Mouse (Mus musculus): Measurements from ENCODE around the gene Ugt1a8. TPM values are rescaled to one million over a fixed set of nuclear protein-coding genes. Genes with fewer than 3 reads are reported as not detected.

The Ugt1a8 gene
- total and polyA plus RNA-seq, 3 experiments, result not detected

- Histone ChIP-seq H3K27me3 (ENCODE audit: control insufficient read depth in 1 of 2, insufficient read depth in 2 of 2, low read length in 2 of 2) (no peaks in the 10 kb centered on the region), H3K9ac (ENCODE audit: control insufficient read depth, low read depth, low read length, poor library complexity, severe bottlenecking) (no peak overlapping the region), H3K4me3 (ENCODE audit: control insufficient read depth in 1 of 2, insufficient read depth in 1 of 2, low read depth in 2 of 2, low read length in 2 of 2) (no peak overlapping the region), H3K79me2 (ENCODE audit: control insufficient read depth, insufficient read depth, low read length, poor library complexity) (no peaks in the 10 kb centered on the region), H3K9me3 (replicated peaks; ENCODE audit: insufficient read depth, low read length) (no peaks in the 10 kb centered on the region), H3K4me1 (ENCODE audit: control insufficient read depth in 1 of 2, insufficient read depth in 2 of 2, low read length in 2 of 2) (peaks cover 0 to under 1% of the 10 kb centered on the region in 2 experiments; a peak in 1 of 4 replicates), H3K36me3 (ENCODE audit: control insufficient read depth in 1 of 2, insufficient read depth in 2 of 2, low read length in 2 of 2) (peaks cover 2 to 37% of the 10 kb centered on the region in 2 experiments), H3K27ac (ENCODE audit: control insufficient read depth, low read depth, low read length) (no peak overlapping the region)
- no peak for TF ChIP-seq CHD2 (IDR thresholded peaks at IDR 0.05; ENCODE audit: low read length)
- no peak for TF ChIP-seq NELFE (IDR thresholded peaks at IDR 0.05; ENCODE audit: low read depth, low read length)
- no peak for TF ChIP-seq SIN3A (IDR thresholded peaks at IDR 0.05; ENCODE audit: low read length)
- TF ChIP-seq BHLHE40 (IDR thresholded peaks at IDR 0.05; ENCODE audit: borderline replicate concordance, low read depth, low read length), result no peak
- no peak for TF ChIP-seq UBTF (IDR thresholded peaks at IDR 0.05; ENCODE audit: borderline replicate concordance, insufficient read depth, low read depth, low read length)
- no peak for TF ChIP-seq TBP (IDR thresholded peaks at IDR 0.05; ENCODE audit: low read depth, low read length)
- no peak for TF ChIP-seq USF2 (IDR thresholded peaks at IDR 0.05; ENCODE audit: borderline replicate concordance in 1 of 2, insufficient read depth in 1 of 2, low read depth in 1 of 2, low read length in 2 of 2)
- TF ChIP-seq ZC3H11A (IDR thresholded peaks at IDR 0.05; ENCODE audit: low read depth, low read length), result no peak
- no peak for TF ChIP-seq ZKSCAN1 (IDR thresholded peaks at IDR 0.05; ENCODE audit: low read depth, low read length)
- TF ChIP-seq USF1 (IDR thresholded peaks at IDR 0.05; ENCODE audit: low read depth, low read length), result no peak
- no peak for TF ChIP-seq ETS1 (IDR thresholded peaks at IDR 0.05; ENCODE audit: low read depth, low read length)
- no peak for TF ChIP-seq GATA1 (IDR thresholded peaks at IDR 0.05; ENCODE audit: low read depth, low read length)
- no peak for TF ChIP-seq ZMIZ1 (IDR thresholded peaks at IDR 0.05; ENCODE audit: low read depth, low read length)
- TF ChIP-seq MYB (IDR thresholded peaks at IDR 0.05; ENCODE audit: low read depth, low read length), result no peak
- no peak for TF ChIP-seq ELF1 (IDR thresholded peaks at IDR 0.05; ENCODE audit: low read depth, low read length)
- no peak for TF ChIP-seq RAD21 (IDR thresholded peaks at IDR 0.05; ENCODE audit: low read depth, low read length)
- no peak for TF ChIP-seq MAX (IDR thresholded peaks at IDR 0.05; ENCODE audit: low read length)
- TF ChIP-seq NRF1 (IDR thresholded peaks at IDR 0.05; ENCODE audit: insufficient read depth, low read depth, low read length, poor library complexity, severe bottlenecking), result no peak
- TF ChIP-seq POLR2AphosphoS5 (IDR thresholded peaks at IDR 0.05; ENCODE audit: borderline replicate concordance, low read depth, low read length), result no peak
- no peak for TF ChIP-seq TAL1 (IDR thresholded peaks at IDR 0.05; ENCODE audit: low read length)
- DNase-seq (ENCODE audit: low read depth, low spot score), result no peak
These were observed 180.5 kb downstream of the Ugt1a8 start for GRCm38 (mm10) chr1:88268070-88268469.

Other genes with a start within 250 kb of the Ugt1a8 start
- 29.5 and 31.8 TPM in 2 replicates for gene Dgkd, start 234.5 kb upstream of the Ugt1a8 start, total RNA-seq (2012; rRNA removed)
- 100 to 1,000 TPM in 1 of 2 experiments, 10 to 100 TPM in 1; 39.5 to 135 TPM for gene Dgkd, start 234.5 kb upstream of the Ugt1a8 start, polyA plus RNA-seq (2012; ENCODE audit: insufficient read depth in 1 of 2, insufficient read length in 2 of 2, low read depth in 1 of 2, low replicate concordance in 2 of 2, missing spikeins in 1 of 2)
- gene Usp40, start 79.3 kb upstream of the Ugt1a8 start, total RNA-seq (2012; rRNA removed), result 8.8 and 8.9 TPM in 2 replicates
- gene Usp40, start 79.3 kb upstream of the Ugt1a8 start, polyA plus RNA-seq (2012; ENCODE audit: insufficient read depth in 1 of 2, insufficient read length in 2 of 2, low read depth in 1 of 2, low replicate concordance in 2 of 2, missing spikeins in 1 of 2), result 10 to 100 TPM in 1 of 2 experiments, not detected in 1; 10.1 TPM
- not detected in 2 replicates for gene Ugt1a10, start 32.4 kb upstream of the Ugt1a8 start, total RNA-seq (2012; rRNA removed)
- not detected for gene Ugt1a10, start 32.4 kb upstream of the Ugt1a8 start, polyA plus RNA-seq (2012; ENCODE audit: insufficient read depth in 1 of 2, insufficient read length in 2 of 2, low read depth in 1 of 2, low replicate concordance in 2 of 2, missing spikeins in 1 of 2)
- gene Ugt1a9, start 17.0 kb upstream of the Ugt1a8 start, total RNA-seq (2012; rRNA removed), result not detected in 2 replicates
- gene Ugt1a9, start 17.0 kb upstream of the Ugt1a8 start, polyA plus RNA-seq (2012; ENCODE audit: insufficient read depth in 1 of 2, insufficient read length in 2 of 2, low read depth in 1 of 2, low replicate concordance in 2 of 2, missing spikeins in 1 of 2), result not detected
- 0.03 TPM in 1 of 2 replicates, not detected in the other for gene Ugt1a7c, start 7.2 kb downstream of the Ugt1a8 start, total RNA-seq (2012; rRNA removed)
- gene Ugt1a7c, start 7.2 kb downstream of the Ugt1a8 start, polyA plus RNA-seq (2012; ENCODE audit: insufficient read depth in 1 of 2, insufficient read length in 2 of 2, low read depth in 1 of 2, low replicate concordance in 2 of 2, missing spikeins in 1 of 2), result not detected
- not detected in 2 replicates for gene Ugt1a6b, start 15.4 kb downstream of the Ugt1a8 start, total RNA-seq (2012; rRNA removed)
- not detected for gene Ugt1a6b, start 15.4 kb downstream of the Ugt1a8 start, polyA plus RNA-seq (2012; ENCODE audit: insufficient read depth in 1 of 2, insufficient read length in 2 of 2, low read depth in 1 of 2, low replicate concordance in 2 of 2, missing spikeins in 1 of 2)
- gene Ugt1a6a, start 47.0 kb downstream of the Ugt1a8 start, total RNA-seq (2012; rRNA removed), result not detected in 2 replicates
- not detected for gene Ugt1a6a, start 47.0 kb downstream of the Ugt1a8 start, polyA plus RNA-seq (2012; ENCODE audit: insufficient read depth in 1 of 2, insufficient read length in 2 of 2, low read depth in 1 of 2, low replicate concordance in 2 of 2, missing spikeins in 1 of 2)
- gene Ugt1a5, start 78.2 kb downstream of the Ugt1a8 start, total RNA-seq (2012; rRNA removed), result not detected in 2 replicates
- gene Ugt1a5, start 78.2 kb downstream of the Ugt1a8 start, polyA plus RNA-seq (2012; ENCODE audit: insufficient read depth in 1 of 2, insufficient read length in 2 of 2, low read depth in 1 of 2, low replicate concordance in 2 of 2, missing spikeins in 1 of 2), result not detected
- not detected in 2 replicates for gene Ugt1a2, start 112.8 kb downstream of the Ugt1a8 start, total RNA-seq (2012; rRNA removed)
- not detected for gene Ugt1a2, start 112.8 kb downstream of the Ugt1a8 start, polyA plus RNA-seq (2012; ENCODE audit: insufficient read depth in 1 of 2, insufficient read length in 2 of 2, low read depth in 1 of 2, low replicate concordance in 2 of 2, missing spikeins in 1 of 2)
- gene Dnajb3, start 118.0 kb downstream of the Ugt1a8 start, total RNA-seq (2012; rRNA removed), result not detected in 2 replicates
- not detected for gene Dnajb3, start 118.0 kb downstream of the Ugt1a8 start, polyA plus RNA-seq (2012; ENCODE audit: insufficient read depth in 1 of 2, insufficient read length in 2 of 2, low read depth in 1 of 2, low replicate concordance in 2 of 2, missing spikeins in 1 of 2)
- gene Ugt1a1, start 124.1 kb downstream of the Ugt1a8 start, total RNA-seq (2012; rRNA removed), result not detected in 2 replicates
- not detected for gene Ugt1a1, start 124.1 kb downstream of the Ugt1a8 start, polyA plus RNA-seq (2012; ENCODE audit: insufficient read depth in 1 of 2, insufficient read length in 2 of 2, low read depth in 1 of 2, low replicate concordance in 2 of 2, missing spikeins in 1 of 2)
- gene Mroh2a, start 139.2 kb downstream of the Ugt1a8 start, total RNA-seq (2012; rRNA removed), result 0.20 and 0.27 TPM in 2 replicates
- gene Mroh2a, start 139.2 kb downstream of the Ugt1a8 start, polyA plus RNA-seq (2012; ENCODE audit: insufficient read depth in 1 of 2, insufficient read length in 2 of 2, low read depth in 1 of 2, low replicate concordance in 2 of 2, missing spikeins in 1 of 2), result 1 to 10 TPM in 1 of 2 experiments, not detected in 1; 2.5 TPM
- 58.6 and 59.4 TPM in 2 replicates for gene Hjurp, start 189.8 kb downstream of the Ugt1a8 start, total RNA-seq (2012; rRNA removed)
- 100 to 1,000 TPM in 1 of 2 experiments, 10 to 100 TPM in 1; 76.3 to 103 TPM for gene Hjurp, start 189.8 kb downstream of the Ugt1a8 start, polyA plus RNA-seq (2012; ENCODE audit: insufficient read depth in 1 of 2, insufficient read length in 2 of 2, low read depth in 1 of 2, low replicate concordance in 2 of 2, missing spikeins in 1 of 2)
- gene Trpm8, start 189.8 kb downstream of the Ugt1a8 start, total RNA-seq (2012; rRNA removed), result not detected in 2 replicates
- gene Trpm8, start 189.8 kb downstream of the Ugt1a8 start, polyA plus RNA-seq (2012; ENCODE audit: insufficient read depth in 1 of 2, insufficient read length in 2 of 2, low read depth in 1 of 2, low replicate concordance in 2 of 2, missing spikeins in 1 of 2), result not detected

Data from MEL (cell line).